Mouse (Mus musculus): ENCODE data around the gene Dpf1.

DNA sequence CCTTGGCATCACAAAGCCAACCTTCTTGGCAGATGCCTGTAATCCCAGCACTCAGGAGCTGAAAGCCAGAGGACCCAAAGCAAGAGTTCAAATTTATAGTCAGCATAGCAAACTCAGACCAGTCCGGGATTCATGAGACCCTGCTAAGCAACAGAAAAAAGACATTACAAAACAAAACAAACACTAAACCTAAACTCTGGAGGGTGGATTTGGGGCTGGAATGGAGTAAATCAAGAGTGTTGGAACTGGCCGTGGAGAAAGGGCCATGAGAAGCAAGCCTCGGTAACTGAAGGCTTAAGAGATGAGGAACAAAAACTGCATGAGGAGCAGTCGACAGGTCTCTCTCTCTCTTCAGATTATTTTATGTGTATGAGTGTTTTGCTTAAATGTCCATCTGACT is 19.9 kb upstream of the Dpf1 start:
- TF ChIP-seq CTCF (IDR thresholded peaks at IDR 0.05; ENCODE audit: low read depth), result no peak
- no peak for TF ChIP-seq EP300 (optimal IDR thresholded peaks at IDR 0.05)
